In the genomic region with DNA sequence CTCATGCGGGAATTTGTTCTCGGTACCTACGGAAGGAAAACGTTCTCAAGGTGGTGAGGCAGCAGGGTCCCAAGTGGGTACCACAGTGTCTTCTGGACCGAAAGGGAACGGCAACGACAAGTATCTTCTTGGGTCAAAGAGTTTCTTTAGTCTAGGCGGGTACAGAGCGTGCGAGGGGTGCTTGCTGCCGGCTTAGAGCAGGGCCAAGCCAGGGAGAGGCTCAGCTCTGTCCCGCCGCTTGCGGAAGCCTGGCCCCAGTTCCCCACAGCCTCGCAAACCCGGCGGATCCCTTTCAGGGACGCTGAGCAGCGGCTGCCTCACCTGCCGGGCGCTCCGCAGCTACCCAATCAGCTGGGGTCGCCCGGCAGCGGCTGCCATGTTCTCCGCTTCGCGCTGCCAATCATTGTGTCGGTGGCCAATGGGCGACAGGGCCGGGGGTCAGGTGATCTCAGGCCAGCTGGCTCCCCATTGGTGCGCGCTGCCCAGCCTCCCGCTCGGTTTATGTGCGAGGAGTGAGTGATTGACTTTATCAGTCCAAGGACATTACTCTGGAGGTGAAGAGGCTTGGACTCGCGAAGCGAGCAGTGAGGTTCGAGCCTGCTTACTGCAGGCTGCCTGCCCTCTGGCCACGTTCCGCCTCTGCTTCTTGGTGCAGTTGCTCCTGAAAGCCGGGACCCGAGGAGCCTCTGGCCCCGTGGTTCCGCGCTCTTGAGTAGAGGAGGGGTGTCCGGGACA, we compare ENCODE assay signal across 8 mouse cellular contexts. TPM values are rescaled to one million over a fixed set of nuclear protein-coding genes. Genes with fewer than 3 reads are reported as not detected.
DNase-seq lines count a peak whose midpoint lies in the region; ATAC-seq and TF ChIP-seq lines count a peak whose summit lies in the region.

No protein-coding gene starts in this region.

- DNase-seq in lung, embryonic 14.5 days = peak; percentile 63
- DNase-seq in lung, postnatal 25 days (ENCODE audit: low spot score) = no peak
- DNase-seq in cerebellum, adult 9-10 months = peak; percentile 87
- DNase-seq in frontal cortex, adult 2 months (ENCODE audit: extremely low spot score in 1 of 2, low spot score in 1 of 2) = peak; percentile 3 to 20
- peak; percentile 53 for DNase-seq in testis, postnatal 10 days (ENCODE audit: low spot score)
- DNase-seq in urinary bladder, postnatal 4 days (ENCODE audit: low spot score in 2 of 2) = no peak

- no peaks in the 10 kb centered on the region for H3K4me1 ChIP-seq in lung, embryonic 14.5 days (ENCODE audit: insufficient read depth)
- no peaks in the 10 kb centered on the region for H3K4me1 ChIP-seq in intestine, postnatal 0 days (replicated peaks; ENCODE audit: control insufficient read depth, insufficient read depth, low read length)

- H3K4me3 ChIP-seq in lung, embryonic 14.5 days (ENCODE audit: low read depth, low read length) = peak overlapping the region; percentile 33
- H3K4me3 ChIP-seq in intestine, postnatal 0 days (ENCODE audit: low read depth, low read length) = peak overlapping the region; percentile 26

- 15% methylated on average over 47 of the region's 48 CpGs for WGBS in lung, embryonic 14.5 days
- WGBS in intestine, postnatal 0 days = 25% methylated on average over 48 of the region's 48 CpGs

- peak overlapping the region; percentile 57 for H3K4me2 ChIP-seq in lung, embryonic 14.5 days
- peak overlapping the region; percentile 55 for H3K4me2 ChIP-seq in intestine, postnatal 0 days (replicated peaks; ENCODE audit: low read depth)

- H3K27ac ChIP-seq in lung, embryonic 14.5 days (ENCODE audit: low read depth) = no peak overlapping the region
- H3K27ac ChIP-seq in intestine, postnatal 0 days (ENCODE audit: low read depth, low read length) = no peak overlapping the region

- TF ChIP-seq CTCF in lung, embryonic 14.5 days (IDR thresholded peaks at IDR 0.05; ENCODE audit: low read depth) = no peak
- no peak for TF ChIP-seq CTCF in intestine, postnatal 0 days (IDR thresholded peaks at IDR 0.05; ENCODE audit: low read depth)

- ATAC-seq in lung, embryonic 14.5 days (ENCODE audit: insufficient read depth) = peak; percentile 90
- 0 out of 2 replicates have a peak, but pooled peaks have one; percentile 28 for ATAC-seq in intestine, postnatal 0 days
- peak; percentile 31; the same call in 1 of the 2 replicates for ATAC-seq in megakaryocyte progenitor cell, adult 5-6 weeks (replicated peaks; ENCODE audit: poor library complexity)

- H3K9ac ChIP-seq in lung, embryonic 14.5 days = no peak overlapping the region
- no peak overlapping the region for H3K9ac ChIP-seq in intestine, postnatal 0 days (ENCODE audit: low read depth, low read length)

- no peaks in the 10 kb centered on the region for H3K36me3 ChIP-seq in lung, embryonic 14.5 days (ENCODE audit: insufficient read depth)
- H3K36me3 ChIP-seq in intestine, postnatal 0 days (ENCODE audit: control insufficient read depth, insufficient read depth) = no peaks in the 10 kb centered on the region

- peaks cover 78% of the 10 kb centered on the region for H3K27me3 ChIP-seq in lung, embryonic 14.5 days (ENCODE audit: insufficient read depth, low read length)
- H3K27me3 ChIP-seq in intestine, postnatal 0 days (replicated peaks; ENCODE audit: control insufficient read depth, insufficient read depth, low read length) = peaks cover 47% of the 10 kb centered on the region

- H3K9me3 ChIP-seq in lung, embryonic 14.5 days (ENCODE audit: low read depth, low read length) = no peaks in the 10 kb centered on the region
- no peaks in the 10 kb centered on the region for H3K9me3 ChIP-seq in intestine, postnatal 0 days (ENCODE audit: control insufficient read depth)

RNA-seq across cellular contexts. Expression of a gene that starts 7.8 kb away (rescaled TPM):
- polyA plus RNA-seq in lung, embryonic 14.5 days (2014; fragmentation: Nextera tagmentation; extraction: Ambion mirVana) = not detected in 2 replicates
- 6.7 and 8.4 TPM in 2 replicates for polyA plus RNA-seq in frontal cortex, adult 2 months (2012; rRNA removed)
- not detected in 2 replicates for polyA plus RNA-seq in intestine, postnatal 0 days (2015; fragmentation: Nextera tagmentation; extraction: Ambion mirVana)
- not detected in 2 replicates for total RNA-seq in megakaryocyte progenitor cell, adult 5-6 weeks (2015)
- not detected in 2 replicates for total RNA-seq in megakaryocyte progenitor cell, adult 5-6 weeks (2017)

Comparison
In these comparisons a context has a peak if more than half of its experiments do, and no peak if none do; other contexts are left out.
1. DNase-seq: peak in lung, embryonic 14.5 days (single experiment), cerebellum, adult 9-10 months (single experiment), frontal cortex, adult 2 months (2 of 2) and testis, postnatal 10 days (single experiment); none in lung, postnatal 25 days (single experiment) and urinary bladder, postnatal 4 days (0 of 2).
2. ATAC-seq: peak in every context shown above with its lines; median percentile 90 in lung, embryonic 14.5 days; 31 in megakaryocyte progenitor cell, adult 5-6 weeks; 28 in intestine, postnatal 0 days.